Mouse (Mus musculus) kidney, adult 2 months (tissue): ENCODE data around the gene Riiad1. TPM values are rescaled to one million over a fixed set of nuclear protein-coding genes. Genes with fewer than 3 reads are reported as not detected.
A peak's percentile ranks its signal among the peaks of the same experiment; 100 is the strongest.

ENCODE experiments used
- DNase-seq: peaks from one replicate; pipeline ENCODE4 v3.0.0; 2021
- H3K27ac ChIP-seq: fragments of 200-500 bp; 2 replicates; pipeline ENCODE4 v1.5.1; 2012; ENCODE audit warnings: low read depth, low read length, control low read depth, inconsistent platforms; ENCODE audit not compliant: insufficient read depth
- H3K27me3 ChIP-seq: fragments of 200-500 bp; replicated peaks from 2 replicates; pipeline ENCODE4 v1.6.1; 2012; ENCODE audit warnings: mild to moderate bottlenecking, moderate library complexity, low read length, inconsistent platforms; ENCODE audit not compliant: control insufficient read depth, insufficient read depth
- H3K36me3 ChIP-seq: fragments of 200-500 bp; 2 replicates; pipeline ENCODE4 v1.6.1; 2012; ENCODE audit warnings: mild to moderate bottlenecking, moderate library complexity, low read length, inconsistent platforms; ENCODE audit not compliant: control insufficient read depth, insufficient read depth
- H3K4me1 ChIP-seq: fragments of 200-500 bp; 2 replicates; pipeline ENCODE4 v1.6.1; 2011; ENCODE audit warnings: low read length; ENCODE audit not compliant: control insufficient read depth, insufficient read depth
- H3K4me3 ChIP-seq: fragments of 200-500 bp; 2 replicates; pipeline ENCODE4 v1.5.1; 2011; ENCODE audit warnings: mild to moderate bottlenecking, low read depth, low read length, control low read depth; ENCODE audit not compliant: insufficient read depth
- CTCF ChIP-seq: fragments of 200-500 bp; conservative IDR thresholded peaks from 2 replicates; pipeline ENCODE4 v1.5.1; 2011; ENCODE audit warnings: low read depth, mild to moderate bottlenecking, control low read depth, low read length, moderate library complexity, mixed read lengths; ENCODE audit not compliant: insufficient read depth, insufficient read length
- POLR2A ChIP-seq: fragments of 200-500 bp; IDR thresholded peaks from one replicate; pipeline ENCODE4 v1.6.1; 2011; ENCODE audit warnings: low read depth, low read length, control low read depth
- WGBS: fragments of 180-500 bp; shearing (Covaris S2); methylation state at CpG from one replicate; pipeline ENCODE4 v1.1.7; 2018; 5-methylcytosine and 5-hydroxymethylcytosine counted together
- polyA plus RNA-seq: library from polyadenylated mRNA; depleted of rRNA; stranded (reverse); fragments of >200 nt; gene quantifications from 2 replicates; pipeline ENCODE4 v1.2.3, GENCODE M21; 2012; rRNA removed

Riiad1 gene
- polyA plus RNA-seq, 1 experiment = 0.47 TPM

GRCm38 (mm10) chr3:94441182-94441581, 39.0 kb downstream of the Riiad1 start:
- no peaks in the 10 kb centered on the region for H3K4me1 ChIP-seq
- 0 out of 2 replicates have a peak, but pooled peaks cover 1% of the 10 kb centered on the region for H3K36me3 ChIP-seq
- no peak for TF ChIP-seq POLR2A
- TF ChIP-seq CTCF = no peak; the same call in 1 of the 2 replicates
- DNase-seq = peak; percentile 43
- no peaks in the 10 kb centered on the region for H3K27me3 ChIP-seq
- no peak overlapping the region for H3K4me3 ChIP-seq
- WGBS = 43% methylated on average over 3 of the region's 3 CpGs
- H3K27ac ChIP-seq = no peak overlapping the region

GRCm38 (mm10) chr3:94436420-94436819, 43.7 kb downstream of the Riiad1 start:
- Histone ChIP-seq H3K27ac (no peak overlapping the region), H3K27me3 (no peaks in the 10 kb centered on the region), H3K4me3 (no peak overlapping the region), H3K36me3 (no peaks in the 10 kb centered on the region), H3K4me1 (peaks cover 7% of the 10 kb centered on the region; the same call in 1 of the 2 replicates)
- TF ChIP-seq CTCF (no peak), POLR2A (no peak)
- WGBS = 90% methylated on average over 9 of the region's 9 CpGs
- DNase-seq = no peak

GRCm38 (mm10) chr3:94434305-94434704, 45.8 kb downstream of the Riiad1 start:
- TF ChIP-seq POLR2A = no peak
- H3K27ac ChIP-seq = peak overlapping the region; percentile 10; the same call in 1 of the 2 replicates
- no peaks in the 10 kb centered on the region for H3K36me3 ChIP-seq
- H3K4me1 ChIP-seq = peaks cover 7% of the 10 kb centered on the region; the same call in 1 of the 2 replicates
- 35% methylated on average over 2 of the region's 2 CpGs for WGBS
- no peaks in the 10 kb centered on the region for H3K27me3 ChIP-seq
- peak; percentile 49 for DNase-seq
- no peak overlapping the region for H3K4me3 ChIP-seq

- no peaks in the 10 kb centered on the region for H3K27me3 ChIP-seq
- 68% methylated on average over 2 of the region's 2 CpGs for WGBS
- TF ChIP-seq CTCF (no peak), POLR2A (no peak)
- no peaks in the 10 kb centered on the region for H3K36me3 ChIP-seq
- H3K4me1 ChIP-seq = peaks cover 7% of the 10 kb centered on the region; the same call in 1 of the 2 replicates
- no peak for DNase-seq
- no peak overlapping the region for H3K4me3 ChIP-seq
- no peak overlapping the region for H3K27ac ChIP-seq
Measured at GRCm38 (mm10) chr3:94430980-94431379, 49.2 kb downstream of the Riiad1 start.

Other genes starting within 250 kb of the Riiad1 start
- not detected in 2 replicates for gene Gm4778, start 216.3 kb downstream of the Riiad1 start, polyA plus RNA-seq
- 6.5 and 7.6 TPM in 2 replicates for gene Them4, start 170.3 kb downstream of the Riiad1 start, polyA plus RNA-seq
- gene Them5, start 138.2 kb downstream of the Riiad1 start, polyA plus RNA-seq = 0.06 and 0.07 TPM in 2 replicates
- gene C2cd4d, start 117.9 kb downstream of the Riiad1 start, polyA plus RNA-seq = 0.86 and 1.5 TPM in 2 replicates
- gene Rorc, start 107.5 kb downstream of the Riiad1 start, polyA plus RNA-seq = 21.8 and 24.4 TPM in 2 replicates
- 0.14 and 0.20 TPM in 2 replicates for gene Lingo4, start 81.8 kb downstream of the Riiad1 start, polyA plus RNA-seq
- gene Tdrkh, start 67.1 kb downstream of the Riiad1 start, polyA plus RNA-seq = 0.75 and 0.90 TPM in 2 replicates
- gene Mrpl9, start 37.0 kb downstream of the Riiad1 start, polyA plus RNA-seq = 39.2 and 47.8 TPM in 2 replicates
- gene Oaz3, start 36.4 kb downstream of the Riiad1 start, polyA plus RNA-seq = 0.25 and 1.0 TPM in 2 replicates
- 1.6 and 2.2 TPM in 2 replicates for gene Celf3, start 2.0 kb downstream of the Riiad1 start, polyA plus RNA-seq
- 14.3 and 16.4 TPM in 2 replicates for gene Snx27, start 102.4 kb upstream of the Riiad1 start, polyA plus RNA-seq
- not detected in 2 replicates for gene Gm10972, start 162.8 kb upstream of the Riiad1 start, polyA plus RNA-seq
- 15.3 and 15.9 TPM in 2 replicates for gene Tuft1, start 178.5 kb upstream of the Riiad1 start, polyA plus RNA-seq
- 22.6 and 26.7 TPM in 2 replicates for gene Selenbp2, start 213.2 kb upstream of the Riiad1 start, polyA plus RNA-seq